Mouse (Mus musculus) forebrain, embryonic 13.5 days (tissue): ENCODE measurements around the gene Lpar3. TPM values are rescaled to one million over a fixed set of nuclear protein-coding genes. Genes with fewer than 3 reads are reported as not detected.

ENCODE experiments used
- ATAC-seq: fragments of 200-750 bp; cut with Nextera tagmentation; 2 replicates; pipeline ENCODE4 v1.8.0; 2017
- H3K27ac ChIP-seq: fragments of 300-500 bp; sonication (generic); 2 replicates; pipeline ENCODE4 v1.5.1; 2015; ENCODE audit warnings: inconsistent platforms, mild to moderate bottlenecking, moderate library complexity
- H3K27me3 ChIP-seq: fragments of 300-500 bp; sonication (generic); 2 replicates; pipeline ENCODE4 v1.6.1; 2015; ENCODE audit warnings: mild to moderate bottlenecking, inconsistent platforms
- H3K36me3 ChIP-seq: fragments of 300-500 bp; sonication (generic); 2 replicates; pipeline ENCODE4 v1.6.1; 2015; ENCODE audit warnings: mild to moderate bottlenecking, inconsistent platforms; ENCODE audit not compliant: poor library complexity, severe bottlenecking
- H3K4me1 ChIP-seq: fragments of 300-500 bp; sonication (generic); 2 replicates; pipeline ENCODE4 v1.6.1; 2015; ENCODE audit warnings: inconsistent platforms
- H3K4me2 ChIP-seq: fragments of 300-500 bp; sonication (generic); 2 replicates; pipeline ENCODE4 v1.6.1; 2015; ENCODE audit warnings: inconsistent platforms, mild to moderate bottlenecking, moderate library complexity
- H3K4me3 ChIP-seq: fragments of 300-500 bp; sonication (generic); 2 replicates; pipeline ENCODE4 v1.5.1; 2015; ENCODE audit warnings: mild to moderate bottlenecking, inconsistent platforms
- H3K9ac ChIP-seq: fragments of 300-500 bp; sonication (generic); 2 replicates; pipeline ENCODE4 v1.6.1; 2015; ENCODE audit warnings: mild to moderate bottlenecking, inconsistent platforms
- H3K9me3 ChIP-seq: fragments of 300-500 bp; sonication (generic); replicated peaks from 2 replicates; pipeline ENCODE4 v1.6.1; 2016; ENCODE audit warnings: inconsistent platforms
- WGBS: fragments of 180-500 bp; shearing (Covaris S2); methylation state at CpG from one replicate; pipeline ENCODE4 v1.1.7; 2015; 5-methylcytosine and 5-hydroxymethylcytosine counted together
- polyA plus RNA-seq: library from polyadenylated mRNA; unstranded; fragments of >200 nt; fragmentation: Nextera tagmentation; extraction: Ambion mirVana; gene quantifications from 2 replicates; pipeline ENCODE4 v1.2.1, GENCODE M21; 2015

The Lpar3 gene
- polyA plus RNA-seq, 1 experiment from 2014 or later, result 0.06 TPM

DNA sequence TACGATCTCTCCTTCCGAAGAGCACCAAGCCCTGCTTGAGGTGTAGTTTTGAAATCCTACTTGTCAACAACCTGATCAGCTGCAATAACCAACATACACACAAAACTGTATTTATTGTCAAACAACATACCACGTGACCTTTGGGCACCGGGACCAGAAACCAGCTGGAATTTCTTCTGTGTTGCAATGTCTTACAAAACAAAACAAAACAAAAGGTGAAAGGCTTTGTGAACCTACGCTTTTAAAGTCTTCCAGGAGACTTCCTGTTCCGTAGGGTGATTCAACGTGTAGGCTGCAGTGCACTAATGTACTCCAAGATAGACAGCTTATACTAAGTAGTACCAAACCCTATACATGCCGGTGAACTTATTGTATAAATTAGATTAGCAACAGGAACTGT lies 25.8 kb downstream of the Lpar3 start:
- WGBS, result 85% methylated on average over 8 of the region's 8 CpGs
- Histone ChIP-seq H3K36me3 (no peaks in the 10 kb centered on the region), H3K9me3 (no peaks in the 10 kb centered on the region), H3K4me1 (no peaks in the 10 kb centered on the region), H3K4me2 (no peak overlapping the region), H3K4me3 (no peak overlapping the region), H3K27ac (no peak overlapping the region), H3K27me3 (no peaks in the 10 kb centered on the region), H3K9ac (no peak overlapping the region)
- no peak for ATAC-seq

GRCm38 (mm10) chr3:146246992-146247391 lies 26.2 kb downstream of the Lpar3 start:
- Histone ChIP-seq H3K4me1 (no peaks in the 10 kb centered on the region), H3K36me3 (no peaks in the 10 kb centered on the region), H3K4me3 (no peak overlapping the region), H3K9me3 (no peaks in the 10 kb centered on the region), H3K27me3 (no peaks in the 10 kb centered on the region), H3K4me2 (no peak overlapping the region), H3K27ac (no peak overlapping the region), H3K9ac (no peak overlapping the region)
- WGBS, result 93% methylated on average over 2 of the region's 2 CpGs
- no peak for ATAC-seq

- Histone ChIP-seq H3K4me2 (no peak overlapping the region), H3K4me3 (no peak overlapping the region), H3K27ac (no peak overlapping the region), H3K36me3 (no peaks in the 10 kb centered on the region), H3K27me3 (no peaks in the 10 kb centered on the region), H3K9ac (no peak overlapping the region), H3K4me1 (no peaks in the 10 kb centered on the region), H3K9me3 (no peaks in the 10 kb centered on the region)
- 84% methylated on average over 8 of the region's 8 CpGs for WGBS
- no peak for ATAC-seq
Observed at GRCm38 (mm10) chr3:146249895-146250294, 29.1 kb downstream of the Lpar3 start.

- Histone ChIP-seq H3K36me3 (no peaks in the 10 kb centered on the region), H3K27me3 (no peaks in the 10 kb centered on the region)
- 89% methylated on average over 6 of the region's 6 CpGs for WGBS
Observed at GRCm38 (mm10) chr3:146251771-146252170, 31.0 kb downstream of the Lpar3 start.

GRCm38 (mm10) chr3:146253736-146254320 lies 33.1 kb downstream of the Lpar3 start:
- 48% methylated on average over 3 of the region's 3 CpGs for WGBS
- Histone ChIP-seq H3K4me1 (no peaks in the 10 kb centered on the region), H3K4me3 (no peak overlapping the region), H3K36me3 (no peaks in the 10 kb centered on the region), H3K27ac (no peak overlapping the region), H3K27me3 (no peaks in the 10 kb centered on the region), H3K9ac (no peak overlapping the region), H3K9me3 (no peaks in the 10 kb centered on the region), H3K4me2 (no peak overlapping the region)
- no peak for ATAC-seq

More at GRCm38 (mm10) chr3:146251771-146252170, 31.0 kb downstream of the Lpar3 start:
- Histone ChIP-seq H3K4me3 (no peak overlapping the region), H3K4me2 (no peak overlapping the region), H3K27ac (no peak overlapping the region), H3K9ac (no peak overlapping the region), H3K4me1 (no peaks in the 10 kb centered on the region), H3K9me3 (no peaks in the 10 kb centered on the region)
- no peak for ATAC-seq

- H3K4me3 ChIP-seq, result no peak overlapping the region
- no peaks in the 10 kb centered on the region for H3K4me1 ChIP-seq
- no peaks in the 10 kb centered on the region for H3K36me3 ChIP-seq
- H3K9me3 ChIP-seq, result no peaks in the 10 kb centered on the region
- no peaks in the 10 kb centered on the region for H3K27me3 ChIP-seq
- no peak overlapping the region for H3K9ac ChIP-seq
- ATAC-seq, result no peak
- 90% methylated on average over 5 of the region's 5 CpGs for WGBS
- H3K27ac ChIP-seq, result no peak overlapping the region
- H3K4me2 ChIP-seq, result no peak overlapping the region
Observed at GRCm38 (mm10) chr3:146255123-146255522, 34.4 kb downstream of the Lpar3 start.

- Histone ChIP-seq H3K9me3 (no peaks in the 10 kb centered on the region), H3K9ac (no peak overlapping the region), H3K4me2 (no peak overlapping the region), H3K27ac (no peak overlapping the region), H3K36me3 (no peaks in the 10 kb centered on the region), H3K27me3 (no peaks in the 10 kb centered on the region), H3K4me1 (no peaks in the 10 kb centered on the region), H3K4me3 (no peak overlapping the region)
- 86% methylated on average over 10 of the region's 10 CpGs for WGBS
- ATAC-seq, result no peak
Observed at GRCm38 (mm10) chr3:146257483-146258122, 36.8 kb downstream of the Lpar3 start.

DNA sequence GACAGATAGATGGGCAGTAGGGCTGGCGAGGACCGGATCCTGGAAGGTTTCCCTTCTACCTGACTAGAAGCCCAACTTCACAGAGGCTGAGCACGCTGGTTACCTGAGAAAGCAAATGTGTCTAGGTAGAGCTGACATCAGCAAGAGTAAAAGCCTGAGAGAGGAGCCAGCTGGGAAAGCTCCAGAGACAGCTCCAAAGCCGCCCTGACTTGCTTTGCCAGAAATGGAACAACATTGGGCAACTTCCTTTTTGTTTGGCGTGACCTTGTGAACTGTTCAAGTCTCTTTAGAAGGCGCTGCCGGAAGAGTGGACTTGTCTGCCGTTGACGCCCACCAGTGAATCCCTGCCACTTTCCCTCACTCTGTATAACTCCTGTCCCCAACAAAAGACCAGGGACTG lies 39.4 kb downstream of the Lpar3 start:
- Histone ChIP-seq H3K4me3 (no peak overlapping the region), H3K9ac (no peak overlapping the region), H3K36me3 (no peaks in the 10 kb centered on the region), H3K4me2 (no peak overlapping the region), H3K27me3 (no peaks in the 10 kb centered on the region), H3K4me1 (no peaks in the 10 kb centered on the region), H3K9me3 (no peaks in the 10 kb centered on the region), H3K27ac (no peak overlapping the region)
- 83% methylated on average over 9 of the region's 9 CpGs for WGBS
- no peak for ATAC-seq

DNA sequence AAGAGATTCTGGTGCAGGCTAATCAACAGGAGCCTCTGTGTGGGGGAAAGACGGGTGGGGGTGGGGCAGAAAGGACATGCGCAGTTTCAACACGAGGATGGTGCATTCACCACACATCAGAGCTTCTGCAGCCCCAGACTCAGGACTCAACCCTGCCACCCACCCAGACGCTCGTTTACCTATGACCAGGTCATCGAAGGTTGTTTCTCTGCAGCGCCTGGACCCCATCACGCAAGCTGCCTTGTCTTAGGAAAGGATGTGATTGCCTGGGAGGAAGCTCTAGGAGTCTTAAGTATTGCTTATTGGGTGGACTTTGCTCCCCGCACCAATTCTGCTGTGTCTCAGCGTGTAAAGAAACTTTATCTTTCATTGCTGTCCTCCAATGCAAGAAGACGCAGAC lies 40.1 kb downstream of the Lpar3 start:
- Histone ChIP-seq H3K4me1 (no peaks in the 10 kb centered on the region), H3K27ac (no peak overlapping the region), H3K4me3 (no peak overlapping the region), H3K9ac (no peak overlapping the region), H3K9me3 (no peaks in the 10 kb centered on the region), H3K4me2 (no peak overlapping the region), H3K36me3 (no peaks in the 10 kb centered on the region), H3K27me3 (no peaks in the 10 kb centered on the region)
- WGBS, result 86% methylated on average over 11 of the region's 11 CpGs
- no peak for ATAC-seq

- Histone ChIP-seq H3K9me3 (no peaks in the 10 kb centered on the region), H3K4me2 (no peak overlapping the region), H3K9ac (no peak overlapping the region), H3K36me3 (no peaks in the 10 kb centered on the region), H3K27ac (no peak overlapping the region), H3K4me1 (no peaks in the 10 kb centered on the region), H3K27me3 (no peaks in the 10 kb centered on the region), H3K4me3 (no peak overlapping the region)
- no peak for ATAC-seq
- WGBS, result 67% methylated on average over 1 of the region's 1 CpGs
Observed at GRCm38 (mm10) chr3:146262536-146262935, 41.8 kb downstream of the Lpar3 start.

DNA sequence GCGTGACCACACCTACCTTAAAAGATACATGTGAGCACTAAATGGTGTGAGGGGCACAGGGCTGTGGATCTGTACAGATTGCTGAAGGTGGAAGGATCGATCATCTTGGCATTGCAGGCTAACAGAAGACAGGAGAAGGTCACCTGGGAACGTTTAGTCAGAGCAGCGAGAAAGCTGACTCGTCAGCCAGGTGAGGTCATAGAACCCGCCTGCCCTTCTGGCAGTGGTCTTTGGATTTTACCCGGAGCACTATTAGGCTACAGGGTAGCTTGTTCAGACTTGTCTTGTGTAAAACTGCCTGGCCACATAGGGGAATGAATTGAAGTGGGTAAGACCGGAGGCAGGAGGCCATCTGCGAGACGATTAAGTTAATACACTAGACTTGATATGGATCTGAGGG lies 43.4 kb downstream of the Lpar3 start:
- Histone ChIP-seq H3K27me3 (no peaks in the 10 kb centered on the region), H3K4me2 (no peak overlapping the region), H3K36me3 (no peaks in the 10 kb centered on the region), H3K4me3 (no peak overlapping the region), H3K27ac (no peak overlapping the region), H3K4me1 (no peaks in the 10 kb centered on the region), H3K9me3 (no peaks in the 10 kb centered on the region), H3K9ac (no peak overlapping the region)
- ATAC-seq, result no peak
- WGBS, result 90% methylated on average over 10 of the region's 10 CpGs

DNA sequence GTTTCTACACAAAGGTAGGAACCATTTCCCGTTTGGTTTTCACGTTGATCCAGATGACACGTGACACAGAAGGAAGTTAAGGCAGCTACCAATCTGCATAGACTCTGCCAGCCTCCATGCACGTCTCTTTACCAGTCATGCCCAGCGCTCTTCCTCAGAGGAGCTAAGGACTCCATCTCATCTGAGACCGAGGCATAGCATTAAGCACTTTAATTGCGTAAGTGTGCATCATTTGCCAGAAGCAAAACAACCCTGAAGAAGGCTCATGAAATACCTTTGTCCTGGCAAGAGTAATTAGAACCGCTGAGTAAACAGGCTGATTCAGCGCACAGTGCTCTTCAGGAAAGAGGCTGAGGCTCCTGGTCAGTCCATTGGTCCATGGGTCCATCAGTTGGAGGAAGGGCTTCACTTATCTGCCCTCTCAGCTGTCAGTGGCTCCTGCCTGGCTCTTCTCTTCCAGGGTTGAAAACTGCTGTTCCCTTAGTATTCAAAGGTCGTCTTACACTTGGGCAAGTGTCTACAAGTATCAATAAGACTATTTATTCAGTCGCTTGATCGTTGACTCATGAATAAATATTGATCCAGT lies 44.9 kb downstream of the Lpar3 start:
- no peaks in the 10 kb centered on the region for H3K36me3 ChIP-seq
- H3K9me3 ChIP-seq, result no peaks in the 10 kb centered on the region
- no peak overlapping the region for H3K4me2 ChIP-seq
- no peaks in the 10 kb centered on the region for H3K27me3 ChIP-seq
- no peak for ATAC-seq
- no peak overlapping the region for H3K27ac ChIP-seq
- no peak overlapping the region for H3K9ac ChIP-seq
- 73% methylated on average over 12 of the region's 12 CpGs for WGBS
- no peak overlapping the region for H3K4me3 ChIP-seq
- no peaks in the 10 kb centered on the region for H3K4me1 ChIP-seq
